Mouse (Mus musculus): Measurements from ENCODE around the gene Cds2.
"Not testable (repeated sequence)": the region's sequence is repeated elsewhere in the genome, so short reads cannot be mapped to it uniquely, and the experiment has no call there.

Cds2 gene

GRCm38 (mm10) chr2:132265196-132265595 lies 2.2 kb downstream of the Cds2 start:
- no peak for DNase-seq (ENCODE audit: low spot score in 2 of 2)

DNA sequence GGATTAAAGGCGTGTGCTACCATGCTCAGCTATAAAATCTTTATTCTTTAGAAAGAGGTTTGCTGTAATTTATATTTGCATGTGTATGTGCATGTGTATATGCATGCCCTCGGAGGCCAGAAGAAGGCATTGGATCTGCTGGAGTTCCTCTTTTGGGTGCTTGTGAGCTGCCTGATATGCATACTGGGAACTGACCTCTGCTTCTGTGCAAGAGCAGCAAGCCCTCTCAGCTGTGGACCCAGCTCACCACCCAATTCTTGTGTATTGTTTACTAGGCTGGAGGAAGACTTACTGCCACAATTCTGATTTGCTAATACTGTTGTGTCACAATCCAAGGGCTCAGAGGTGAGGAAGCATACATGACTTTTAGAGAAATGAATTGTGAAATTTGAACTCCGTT lies 3.1 kb downstream of the Cds2 start:
- no peak for DNase-seq (ENCODE audit: low spot score in 2 of 2)

DNA sequence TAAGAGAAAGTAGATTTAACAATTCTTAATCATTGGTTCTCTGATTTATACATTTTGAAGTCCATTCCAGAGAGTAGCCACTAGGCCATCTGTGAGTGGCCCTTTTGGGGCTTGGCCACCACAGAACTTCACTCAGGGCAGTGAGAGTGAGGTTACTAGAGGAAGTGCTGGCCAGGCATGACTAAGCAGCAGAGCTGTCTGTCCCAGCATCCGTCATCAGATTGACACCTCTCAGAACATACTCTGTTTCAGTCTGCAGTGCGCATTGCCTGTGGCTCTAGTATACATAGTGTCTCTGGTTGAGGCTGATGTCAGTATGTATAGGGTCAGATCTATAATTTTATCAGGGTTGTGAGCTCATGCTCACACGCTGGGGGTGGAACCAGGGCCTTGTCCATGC lies 6.3 kb downstream of the Cds2 start:
- no peak for DNase-seq (ENCODE audit: low spot score in 2 of 2)

DNA sequence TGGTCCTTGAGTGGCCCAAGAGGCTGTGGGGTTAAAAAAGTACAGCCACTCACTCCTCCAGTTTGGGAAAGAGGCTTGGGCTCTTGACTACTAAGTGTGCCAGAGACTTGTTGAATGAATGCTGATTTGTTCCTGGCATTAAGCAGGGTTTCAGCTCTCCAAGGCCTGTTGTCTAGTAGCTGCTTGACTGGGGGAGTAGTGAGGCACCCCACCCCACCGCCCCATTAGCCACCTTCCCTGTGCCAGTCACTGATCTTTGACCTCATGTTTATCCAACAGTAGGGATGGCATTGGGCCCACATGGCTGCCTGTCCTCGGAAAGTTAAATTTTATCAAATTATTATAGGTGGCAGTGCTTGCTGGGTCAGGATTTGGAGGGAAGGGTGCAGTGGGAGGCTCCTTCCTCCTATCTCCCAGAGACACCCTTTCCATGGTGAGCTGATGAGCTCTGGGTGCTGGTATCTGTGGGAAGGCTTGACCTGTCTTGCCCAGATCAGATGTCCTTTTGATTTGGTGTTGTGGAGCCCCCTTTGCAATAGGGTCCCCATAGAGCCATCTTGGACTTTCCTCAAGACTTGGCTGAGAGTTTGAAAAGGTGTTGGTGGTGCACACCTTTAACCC lies 7.5 kb downstream of the Cds2 start:
- no peak for DNase-seq (ENCODE audit: low spot score in 2 of 2)

DNA sequence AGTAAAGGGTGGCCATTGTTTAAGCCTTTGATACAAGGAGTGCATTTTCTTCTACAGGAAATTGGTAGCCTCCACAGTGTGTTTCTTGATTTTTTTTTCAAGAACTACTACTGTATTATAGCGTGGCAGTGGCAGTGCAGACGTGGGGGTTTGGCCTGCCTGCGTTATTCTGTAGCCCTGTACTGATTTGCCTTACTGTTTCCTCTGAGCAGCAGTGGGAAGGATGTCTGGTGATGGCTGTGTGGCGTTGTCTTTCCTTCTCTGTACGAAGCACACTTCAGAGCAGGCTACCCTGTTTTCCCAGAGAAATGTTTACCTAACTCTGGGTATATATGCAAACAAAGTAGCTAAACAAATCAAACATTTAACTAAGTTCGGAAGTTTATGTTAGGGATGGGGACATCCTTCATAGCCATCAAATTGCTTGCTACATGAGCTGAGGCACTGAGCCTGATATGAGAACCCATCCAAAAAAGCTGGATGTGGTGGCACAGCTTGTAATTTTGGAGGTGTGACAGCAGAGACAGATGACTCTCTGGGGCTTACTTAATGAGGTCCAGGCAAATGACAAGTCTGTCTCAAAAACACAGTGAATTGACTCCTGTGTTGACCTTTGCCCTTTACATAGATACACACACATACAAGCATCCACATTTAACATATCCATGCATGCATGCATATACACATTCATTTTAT lies 9.9 kb downstream of the Cds2 start:
- DNase-seq (ENCODE audit: low spot score in 2 of 2): no peak

GRCm38 (mm10) chr2:132275527-132275926 lies 12.6 kb downstream of the Cds2 start:
- DNase-seq (ENCODE audit: low spot score in 2 of 2): no peak

DNA sequence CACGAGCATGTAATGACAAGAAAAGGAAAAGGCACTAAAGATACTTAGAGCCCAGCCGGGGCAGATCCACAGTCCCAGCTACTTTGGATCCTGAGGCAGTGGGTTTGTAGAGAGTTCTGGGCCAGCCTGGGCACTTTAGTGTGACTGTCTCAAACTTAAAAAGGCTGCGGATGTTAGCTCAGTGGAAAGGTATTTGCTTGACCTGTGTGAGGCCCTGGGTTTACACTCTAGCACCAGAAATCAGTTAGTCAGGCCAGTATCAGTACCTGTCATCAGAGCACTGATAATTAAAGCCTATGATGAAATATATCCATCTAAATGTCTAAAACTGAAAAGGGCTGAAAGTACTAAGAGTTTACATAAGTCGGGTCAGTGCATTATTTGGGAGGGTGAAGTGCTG lies 13.3 kb downstream of the Cds2 start:
- DNase-seq (ENCODE audit: low spot score in 2 of 2): no peak

- no peak for DNase-seq (ENCODE audit: low spot score in 2 of 2)
Measured at GRCm38 (mm10) chr2:132278273-132278853, 15.4 kb downstream of the Cds2 start.

DNA sequence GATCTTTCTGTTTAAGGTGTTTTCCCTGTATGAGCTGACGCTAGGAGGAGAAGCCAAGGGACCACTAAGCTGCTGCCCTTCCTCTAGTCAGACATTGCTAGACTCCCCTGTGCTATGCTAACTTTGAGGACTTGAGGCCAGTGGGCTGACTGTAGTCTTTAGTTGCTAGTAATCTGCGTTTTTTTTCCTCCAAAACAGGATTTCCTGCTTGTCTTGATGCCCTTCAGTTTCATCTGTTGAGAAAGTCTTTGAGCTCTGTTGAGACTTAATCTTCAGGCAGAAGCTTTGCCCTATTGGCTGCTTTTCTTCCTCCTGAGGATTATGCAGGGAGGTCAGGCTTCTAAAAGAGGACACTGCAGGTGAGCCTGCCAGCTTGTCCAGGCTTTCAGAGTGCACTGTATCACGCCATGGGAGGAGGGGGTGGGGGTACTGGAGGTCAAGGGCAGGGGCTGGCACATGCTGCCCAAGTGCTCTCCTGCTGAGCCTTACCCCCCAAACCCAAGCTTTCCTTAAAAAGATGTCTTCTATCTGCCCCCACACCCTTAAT lies 16.5 kb downstream of the Cds2 start:
- no peak for DNase-seq (ENCODE audit: low spot score in 2 of 2)

DNA sequence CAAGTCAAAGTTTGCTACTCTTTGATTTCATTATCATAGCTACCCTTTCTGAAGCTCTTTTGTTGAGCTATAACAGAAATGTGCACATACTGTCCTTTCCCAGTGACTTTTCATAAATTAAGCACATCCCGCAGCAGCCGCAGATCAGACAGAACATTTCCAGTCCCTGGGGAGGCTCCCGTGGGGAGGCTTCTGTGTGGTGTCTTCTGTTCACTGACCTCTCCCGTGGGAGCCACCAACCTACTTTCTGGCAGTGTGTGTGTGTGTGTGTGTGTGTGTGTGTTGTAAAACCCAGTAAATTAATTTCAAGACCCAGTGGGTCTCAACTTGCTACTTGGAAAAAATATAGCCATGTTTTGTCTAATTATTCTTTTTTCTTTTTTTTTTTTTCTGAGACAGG lies 17.0 kb downstream of the Cds2 start:
- DNase-seq (ENCODE audit: low spot score in 2 of 2): no peak

GRCm38 (mm10) chr2:132280518-132281120 lies 17.7 kb downstream of the Cds2 start:
- DNase-seq (ENCODE audit: low spot score in 2 of 2): no peak

GRCm38 (mm10) chr2:132281560-132282452 lies 18.9 kb downstream of the Cds2 start:
- no peak for DNase-seq (ENCODE audit: low spot score in 2 of 2)

GRCm38 (mm10) chr2:132282453-132283174 lies 19.7 kb downstream of the Cds2 start:
- DNase-seq (ENCODE audit: low spot score in 2 of 2): no peak

GRCm38 (mm10) chr2:132283236-132284070 lies 20.5 kb downstream of the Cds2 start:
- no peak for DNase-seq (ENCODE audit: low spot score in 2 of 2)

DNA sequence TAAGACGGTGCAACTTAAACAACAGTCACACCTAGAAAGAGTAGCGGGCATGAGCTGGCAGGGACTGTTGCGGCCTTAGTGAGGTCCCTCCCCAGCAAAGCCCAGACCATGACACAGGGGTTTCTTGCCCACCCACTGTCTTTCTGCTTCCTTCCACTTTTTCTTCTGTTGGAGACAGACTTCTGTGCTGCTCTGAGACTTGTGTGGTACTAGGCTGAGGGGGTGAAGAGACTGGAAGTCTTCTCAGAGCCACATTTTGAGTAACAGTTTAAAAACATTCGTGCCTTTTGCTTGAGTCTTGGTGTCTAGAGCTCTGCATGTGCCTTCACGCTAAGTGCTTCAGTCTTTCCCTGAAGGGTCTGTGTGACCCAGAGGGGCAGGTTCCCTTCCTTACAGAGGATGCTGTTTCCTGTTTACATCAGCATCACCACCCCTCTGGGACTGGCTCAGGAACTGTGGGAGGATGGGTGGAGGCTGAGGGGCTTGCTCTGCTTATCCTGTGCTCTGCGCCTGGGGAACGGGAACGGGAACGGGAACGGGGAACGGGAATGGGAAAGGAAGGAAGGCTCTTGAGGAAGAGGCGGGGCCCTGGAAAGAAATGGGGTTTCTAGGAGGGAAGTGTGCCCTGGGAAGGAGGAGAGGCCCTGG lies 21.7 kb downstream of the Cds2 start:
- no peak for DNase-seq (ENCODE audit: low spot score in 2 of 2)

DNA sequence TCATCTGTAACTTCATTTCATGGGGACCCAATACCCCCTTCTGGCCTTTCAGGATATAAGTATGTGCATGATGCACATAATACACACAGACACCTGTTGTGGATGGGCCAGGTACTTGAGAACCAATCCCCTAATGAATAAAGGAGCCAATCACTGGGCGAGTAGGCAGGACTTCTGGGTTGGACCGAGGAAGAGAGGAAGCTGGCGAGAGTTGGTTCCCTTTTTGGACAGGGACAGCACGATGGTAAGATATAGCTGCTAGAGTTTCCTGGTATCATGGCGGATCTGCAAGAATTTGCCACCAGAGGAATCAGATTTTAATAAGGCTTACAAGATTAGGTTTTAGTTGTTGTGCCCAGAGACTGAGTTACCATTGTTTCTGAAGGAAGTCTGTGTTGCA lies 22.8 kb downstream of the Cds2 start:
- not testable (repeated sequence) for DNase-seq (ENCODE audit: low spot score in 2 of 2)

DNA sequence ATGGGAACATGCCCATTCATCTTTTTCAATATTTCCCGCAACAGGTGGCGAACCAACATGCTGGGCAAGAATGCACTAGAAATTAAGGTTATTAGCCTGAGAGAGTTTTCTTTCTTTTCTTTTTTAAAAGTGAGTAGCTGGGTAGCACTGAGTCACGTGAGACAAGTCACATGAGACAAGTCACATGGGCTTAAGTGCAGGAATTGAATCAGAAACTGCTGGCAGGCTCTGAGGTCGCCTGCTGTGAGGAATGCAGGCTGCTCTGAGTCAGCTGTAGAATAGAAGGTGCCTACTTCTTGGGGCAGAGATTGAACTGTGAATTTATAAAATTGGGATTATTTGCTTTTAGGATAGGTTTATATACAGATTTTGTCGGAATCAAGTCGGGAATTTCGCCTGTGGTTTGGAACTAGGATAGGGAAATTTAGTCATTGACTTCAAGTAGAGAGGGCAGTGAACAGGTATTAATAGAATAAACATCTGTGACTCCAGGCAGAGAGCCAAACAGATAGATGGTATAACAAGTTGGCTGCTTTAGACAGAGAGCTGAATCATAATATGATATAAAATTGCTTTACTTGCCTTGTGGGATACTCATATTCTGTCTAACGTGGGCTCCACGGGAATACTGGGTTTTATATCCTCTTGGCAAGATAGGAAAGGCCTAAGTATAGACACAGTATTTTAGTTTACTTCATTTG lies 23.6 kb downstream of the Cds2 start:
- no peak for DNase-seq (ENCODE audit: low spot score in 2 of 2)

DNA sequence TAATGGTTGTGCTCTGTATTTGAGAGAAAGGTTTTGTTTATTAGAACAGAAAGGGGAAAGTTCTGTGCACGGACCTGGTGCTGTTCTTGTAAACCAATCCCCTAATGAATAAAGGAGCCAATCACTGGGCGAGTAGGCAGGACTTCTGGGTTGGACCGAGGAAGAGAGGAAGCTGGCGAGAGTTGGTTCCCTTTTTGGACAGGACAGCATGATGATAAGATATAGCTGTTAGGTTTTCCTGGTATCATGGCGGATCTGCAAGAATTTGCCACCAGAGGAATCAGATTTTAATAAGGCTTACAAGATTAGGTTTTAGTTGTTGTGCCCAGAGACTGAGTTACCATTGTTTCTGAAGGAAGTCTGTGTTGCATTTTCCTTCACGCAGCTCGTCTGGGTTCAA lies 26.3 kb downstream of the Cds2 start:
- DNase-seq (ENCODE audit: low spot score in 2 of 2): not testable (repeated sequence)

- DNase-seq (ENCODE audit: low spot score in 2 of 2): no peak
Measured at GRCm38 (mm10) chr2:132290808-132291207, 27.9 kb downstream of the Cds2 start.

All from frontal cortex, postnatal 25 days (tissue).